Mouse (Mus musculus) neural tube, embryonic 12.5 days (tissue): ENCODE data around the gene Dgke. TPM values are rescaled to one million over a fixed set of nuclear protein-coding genes. Genes with fewer than 3 reads are reported as not detected.

Experiments used
- ATAC-seq: fragments of 200-750 bp; cut with Nextera tagmentation; 2 replicates; pipeline ENCODE4 v1.8.0; 2017; ENCODE audit warnings: low read depth, mild to moderate bottlenecking, moderate TSS enrichment, moderate library complexity; ENCODE audit not compliant: low FRiP score
- H3K27ac ChIP-seq: fragments of 300-500 bp; sonication (generic); 2 replicates; pipeline ENCODE4 v1.5.1; 2016
- H3K27me3 ChIP-seq: fragments of 300-500 bp; sonication (generic); replicated peaks from 2 replicates; pipeline ENCODE4 v1.6.1; 2016; ENCODE audit warnings: mild to moderate bottlenecking
- H3K36me3 ChIP-seq: fragments of 300-500 bp; sonication (generic); 2 replicates; pipeline ENCODE4 v1.6.1; 2016; ENCODE audit warnings: mild to moderate bottlenecking
- H3K4me1 ChIP-seq: fragments of 300-500 bp; sonication (generic); 2 replicates; pipeline ENCODE4 v1.6.1; 2016
- H3K4me2 ChIP-seq: fragments of 300-500 bp; sonication (generic); replicated peaks from 2 replicates; pipeline ENCODE4 v1.6.1; 2016; ENCODE audit warnings: mild to moderate bottlenecking
- H3K4me3 ChIP-seq: fragments of 300-500 bp; sonication (generic); 2 replicates; pipeline ENCODE4 v1.5.1; 2016
- H3K9ac ChIP-seq: fragments of 300-500 bp; sonication (generic); 2 replicates; pipeline ENCODE4 v1.6.1; 2016; ENCODE audit warnings: mild to moderate bottlenecking
- H3K9me3 ChIP-seq: fragments of 300-500 bp; sonication (generic); 2 replicates; pipeline ENCODE4 v1.6.1; 2016; ENCODE audit warnings: mild to moderate bottlenecking
- WGBS: fragments of 180-500 bp; shearing (Covaris S2); methylation state at CpG from one replicate; pipeline ENCODE4 v1.1.7; 2016; 5-methylcytosine and 5-hydroxymethylcytosine counted together
- polyA plus RNA-seq: library from polyadenylated mRNA; unstranded; fragments of >200 nt; fragmentation: Nextera tagmentation; extraction: Ambion mirVana; gene quantifications from 2 replicates; pipeline ENCODE4 v1.2.1, GENCODE M21; 2016

The Dgke gene
- polyA plus RNA-seq, 1 experiment from 2014 or later: 12.7 TPM

DNA sequence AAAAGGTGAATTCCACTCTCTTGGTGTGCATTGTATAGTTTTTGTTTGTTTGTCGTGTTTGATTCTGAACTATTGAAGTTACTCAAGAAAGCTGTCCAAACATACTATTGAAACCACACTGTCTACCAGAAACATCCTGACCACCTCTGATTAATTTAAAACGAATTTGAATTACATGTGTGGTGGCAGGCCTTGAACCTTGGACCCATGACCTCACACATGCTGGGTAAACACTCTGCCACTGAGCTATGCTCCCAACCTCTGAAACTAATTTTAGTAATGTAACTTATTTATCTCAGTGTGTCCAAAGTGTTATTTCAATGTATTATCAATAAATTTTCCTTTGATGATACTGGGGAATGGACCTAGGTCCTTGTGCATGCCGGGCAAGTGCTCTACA, 59.1 kb downstream of the Dgke start:
- H3K4me3 ChIP-seq: no peak overlapping the region
- H3K27me3 ChIP-seq: no peaks in the 10 kb centered on the region
- H3K4me1 ChIP-seq: no peaks in the 10 kb centered on the region
- no peaks in the 10 kb centered on the region for H3K36me3 ChIP-seq
- ATAC-seq: no peak
- no peak overlapping the region for H3K27ac ChIP-seq
- H3K9me3 ChIP-seq: no peaks in the 10 kb centered on the region
- H3K4me2 ChIP-seq: no peak overlapping the region
- WGBS: 83% methylated on average over 3 of the region's 3 CpGs
- no peak overlapping the region for H3K9ac ChIP-seq

DNA sequence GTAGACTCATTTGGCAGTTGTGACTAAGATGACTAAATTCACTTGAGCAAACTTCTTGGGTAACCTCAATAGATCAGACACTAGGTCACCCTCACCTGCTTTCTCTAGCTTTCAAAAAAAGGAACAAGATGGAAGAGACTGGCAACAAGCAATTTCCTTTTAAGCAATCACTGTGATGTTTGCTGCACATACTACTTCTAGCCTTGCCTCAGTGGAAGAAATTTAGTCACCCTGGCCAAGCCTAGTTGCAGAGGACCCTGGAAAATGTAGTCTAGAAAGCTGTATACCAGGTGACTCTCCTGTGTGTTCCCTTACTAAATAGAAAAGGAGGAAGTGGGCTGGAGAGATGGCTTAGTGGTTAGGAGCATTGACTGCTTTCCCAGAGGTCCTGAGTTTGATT, 60.2 kb downstream of the Dgke start:
- no peak for ATAC-seq
- no peak overlapping the region for H3K9ac ChIP-seq
- no peak overlapping the region for H3K4me2 ChIP-seq
- no peak overlapping the region for H3K4me3 ChIP-seq
- no peaks in the 10 kb centered on the region for H3K36me3 ChIP-seq
- H3K4me1 ChIP-seq: no peaks in the 10 kb centered on the region
- no peaks in the 10 kb centered on the region for H3K9me3 ChIP-seq
- no peak overlapping the region for H3K27ac ChIP-seq
- no peaks in the 10 kb centered on the region for H3K27me3 ChIP-seq

DNA sequence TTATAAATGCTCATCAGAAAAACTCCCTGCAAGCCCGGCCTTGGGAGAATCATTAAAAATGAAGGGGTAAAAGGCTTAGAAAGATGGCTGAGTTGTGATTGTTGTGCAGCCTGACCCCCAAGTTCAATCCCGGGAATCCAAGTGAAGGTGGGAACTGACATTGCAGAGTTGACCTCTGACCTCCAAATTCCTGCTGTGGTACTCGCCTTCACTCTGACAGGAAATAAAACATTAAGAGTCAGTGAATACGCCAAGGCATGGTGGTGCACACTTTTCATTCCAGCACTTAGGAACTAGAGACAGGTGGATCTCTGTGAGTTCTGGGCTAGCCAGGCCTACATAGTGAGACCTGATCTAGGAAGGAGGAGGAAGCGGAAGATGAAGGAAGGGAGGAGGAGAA, 61.2 kb downstream of the Dgke start:
- H3K9me3 ChIP-seq: no peaks in the 10 kb centered on the region

GRCm38 (mm10) chr11:89003726-89004125, 62.9 kb downstream of the Dgke start:
- H3K27me3 ChIP-seq: peaks cover 18% of the 10 kb centered on the region
- no peaks in the 10 kb centered on the region for H3K36me3 ChIP-seq
- 82% methylated on average over 4 of the region's 4 CpGs for WGBS
- H3K9me3 ChIP-seq: no peaks in the 10 kb centered on the region
- H3K4me3 ChIP-seq: no peak overlapping the region
- H3K4me2 ChIP-seq: no peak overlapping the region
- no peak overlapping the region for H3K27ac ChIP-seq
- no peak overlapping the region for H3K9ac ChIP-seq
- peaks cover 8% of the 10 kb centered on the region; the same call in 1 of the 2 replicates for H3K4me1 ChIP-seq
- ATAC-seq: no peak

More for the DNA sequence above, 61.2 kb downstream of the Dgke start:
- H3K4me2 ChIP-seq: no peak overlapping the region
- no peak for ATAC-seq
- no peak overlapping the region for H3K9ac ChIP-seq
- H3K36me3 ChIP-seq: no peaks in the 10 kb centered on the region
- WGBS: 80% methylated on average over 5 of the region's 5 CpGs
- no peak overlapping the region for H3K27ac ChIP-seq
- H3K4me3 ChIP-seq: no peak overlapping the region
- H3K27me3 ChIP-seq: peaks cover under 1% of the 10 kb centered on the region
- H3K4me1 ChIP-seq: no peaks in the 10 kb centered on the region

DNA sequence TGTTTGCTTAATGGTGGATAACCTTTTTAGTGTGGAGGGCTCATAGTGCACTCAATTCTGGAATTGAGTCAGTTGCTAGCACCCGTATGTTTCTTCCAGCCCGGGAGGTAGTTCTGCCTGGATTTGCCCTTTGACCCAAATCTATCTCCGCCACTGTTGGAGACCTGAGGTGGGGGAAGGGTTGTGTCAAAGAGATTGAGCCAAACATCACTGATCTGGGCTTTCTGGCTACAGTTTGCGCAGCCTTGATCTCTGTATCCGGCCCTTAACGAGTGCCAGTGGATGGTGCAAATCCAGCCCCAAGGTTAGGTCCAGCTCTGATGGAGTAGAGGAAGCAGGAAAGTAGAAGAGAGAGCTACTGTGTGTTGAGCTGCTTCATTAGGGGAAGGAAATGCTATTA, 63.6 kb downstream of the Dgke start:
- H3K9me3 ChIP-seq: no peaks in the 10 kb centered on the region
- H3K27ac ChIP-seq: no peak overlapping the region
- H3K4me1 ChIP-seq: peaks cover 8% of the 10 kb centered on the region; the same call in 1 of the 2 replicates
- H3K36me3 ChIP-seq: no peaks in the 10 kb centered on the region
- ATAC-seq: no peak
- WGBS: 68% methylated on average over 6 of the region's 6 CpGs
- H3K9ac ChIP-seq: no peak overlapping the region
- H3K4me2 ChIP-seq: no peak overlapping the region; the same call in 1 of the 2 replicates
- peaks cover 24% of the 10 kb centered on the region for H3K27me3 ChIP-seq
- H3K4me3 ChIP-seq: no peak overlapping the region

GRCm38 (mm10) chr11:89002621-89003020, 64.0 kb downstream of the Dgke start:
- ATAC-seq: no peak

DNA sequence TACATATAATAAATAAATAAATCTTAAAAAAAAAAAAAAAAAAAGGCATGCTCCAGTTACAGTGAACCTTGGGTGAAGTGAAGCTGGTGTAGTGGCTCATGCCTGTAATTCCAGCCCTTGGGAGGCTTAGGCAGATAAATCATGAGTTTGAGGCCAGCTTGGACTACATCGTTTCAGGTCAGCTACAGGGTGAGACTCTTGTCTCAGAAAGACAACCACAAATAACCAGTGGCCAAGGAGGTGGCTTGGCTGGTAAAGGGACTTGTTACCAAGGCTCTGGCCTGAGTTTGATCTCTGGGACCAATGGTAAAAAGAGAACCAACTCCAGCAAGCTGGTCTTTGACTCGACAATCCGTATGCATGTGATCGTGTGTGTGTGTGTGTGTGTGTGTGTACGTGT, 64.6 kb downstream of the Dgke start:
- Histone ChIP-seq H3K9ac (no peak overlapping the region), H3K4me2 (no peak overlapping the region), H3K27me3 (peaks cover 25% of the 10 kb centered on the region), H3K27ac (no peak overlapping the region), H3K4me3 (no peak overlapping the region), H3K4me1 (peaks cover 8% of the 10 kb centered on the region; the same call in 1 of the 2 replicates), H3K9me3 (no peaks in the 10 kb centered on the region), H3K36me3 (no peaks in the 10 kb centered on the region)
- 90% methylated on average over 5 of the region's 5 CpGs for WGBS
- no peak for ATAC-seq

More at GRCm38 (mm10) chr11:89002621-89003020, 64.0 kb downstream of the Dgke start:
- H3K9me3 ChIP-seq: no peaks in the 10 kb centered on the region
- no peaks in the 10 kb centered on the region for H3K36me3 ChIP-seq
- H3K27me3 ChIP-seq: peaks cover 25% of the 10 kb centered on the region
- H3K27ac ChIP-seq: no peak overlapping the region
- H3K4me1 ChIP-seq: peaks cover 8% of the 10 kb centered on the region; the same call in 1 of the 2 replicates
- no peak overlapping the region; the same call in 1 of the 2 replicates for H3K4me2 ChIP-seq
- H3K4me3 ChIP-seq: no peak overlapping the region
- 80% methylated on average over 5 of the region's 5 CpGs for WGBS
- no peak overlapping the region for H3K9ac ChIP-seq

- no peak for ATAC-seq
- Histone ChIP-seq H3K27ac (no peak overlapping the region), H3K4me1 (peaks cover 8% of the 10 kb centered on the region; the same call in 1 of the 2 replicates), H3K9ac (no peak overlapping the region), H3K4me2 (no peak overlapping the region), H3K9me3 (no peaks in the 10 kb centered on the region), H3K36me3 (no peaks in the 10 kb centered on the region), H3K27me3 (peaks cover 25% of the 10 kb centered on the region), H3K4me3 (no peak overlapping the region)
- WGBS: 95% methylated on average over 7 of the region's 7 CpGs
Observed at GRCm38 (mm10) chr11:89001569-89001968, 65.1 kb downstream of the Dgke start.

DNA sequence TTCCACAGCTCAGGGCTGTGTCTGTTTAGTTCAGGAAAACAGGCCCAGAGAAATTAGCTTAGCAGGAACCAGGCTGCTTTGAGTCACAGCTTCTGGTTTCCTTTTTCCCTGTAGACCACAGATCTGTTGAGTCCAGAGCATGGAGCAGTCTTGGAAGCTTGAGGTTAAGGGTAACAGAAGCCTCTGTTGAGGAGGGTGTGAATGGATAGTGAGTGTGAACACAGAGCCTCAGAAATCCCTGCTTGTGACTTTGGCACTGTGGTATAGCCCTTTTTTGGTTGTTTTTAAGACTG, 66.2 kb downstream of the Dgke start:
- Histone ChIP-seq H3K4me1 (peaks cover 8% of the 10 kb centered on the region; the same call in 1 of the 2 replicates), H3K4me3 (no peak overlapping the region), H3K36me3 (no peaks in the 10 kb centered on the region), H3K9ac (no peak overlapping the region), H3K27me3 (peaks cover 25% of the 10 kb centered on the region), H3K27ac (no peak overlapping the region), H3K9me3 (no peaks in the 10 kb centered on the region), H3K4me2 (peak overlapping the region; percentile 61)
- ATAC-seq: no peak

DNA sequence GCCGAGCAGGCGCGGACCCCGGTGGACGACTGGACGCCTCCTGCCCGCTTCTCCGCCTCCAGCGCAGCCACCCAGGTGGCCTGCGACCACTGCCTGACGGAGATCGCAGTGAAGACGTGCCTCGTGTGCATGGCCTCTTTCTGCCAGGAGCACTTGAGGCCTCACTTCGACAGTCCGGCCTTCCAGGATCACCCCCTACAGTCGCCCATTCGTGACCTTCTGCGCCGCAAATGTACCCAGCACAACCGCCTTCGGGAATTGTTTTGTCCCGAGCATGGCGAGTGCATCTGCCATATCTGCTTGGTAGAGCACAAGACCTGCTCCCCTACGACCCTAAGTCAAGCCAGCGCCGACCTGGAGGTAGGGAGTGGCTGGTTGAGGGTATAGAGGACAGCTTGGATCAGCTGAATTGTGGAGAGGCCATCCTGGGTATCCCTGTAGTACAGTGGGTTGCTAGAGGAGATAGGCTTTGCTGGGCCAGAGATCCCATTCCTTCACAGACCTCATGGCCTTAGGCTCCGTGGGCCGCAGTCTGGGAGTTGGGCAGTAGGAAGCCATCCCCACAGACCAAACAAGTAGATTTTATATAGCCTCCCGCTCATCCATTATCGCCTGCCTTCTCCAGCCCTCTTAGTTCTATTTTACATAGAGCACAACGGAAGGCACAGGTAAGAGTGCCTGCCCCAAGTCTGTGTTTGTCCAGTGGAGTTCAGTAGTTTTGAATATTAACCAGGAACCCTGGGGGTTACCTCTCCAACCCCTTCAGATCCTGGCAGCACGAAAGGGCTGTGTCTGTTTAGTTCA, 66.7 kb downstream of the Dgke start:
- ATAC-seq: no peak
- peaks cover 8% of the 10 kb centered on the region; the same call in 1 of the 2 replicates for H3K4me1 ChIP-seq
- peak overlapping the region; percentile 37 for H3K4me3 ChIP-seq
- H3K27me3 ChIP-seq: peaks cover 25% of the 10 kb centered on the region
- H3K27ac ChIP-seq: no peak overlapping the region
- H3K9me3 ChIP-seq: no peaks in the 10 kb centered on the region
- WGBS: 27% methylated on average over 33 of the region's 33 CpGs
- peak overlapping the region; percentile 35; the same call in 1 of the 2 replicates for H3K9ac ChIP-seq
- H3K4me2 ChIP-seq: peak overlapping the region; percentile 61
- H3K36me3 ChIP-seq: no peaks in the 10 kb centered on the region

DNA sequence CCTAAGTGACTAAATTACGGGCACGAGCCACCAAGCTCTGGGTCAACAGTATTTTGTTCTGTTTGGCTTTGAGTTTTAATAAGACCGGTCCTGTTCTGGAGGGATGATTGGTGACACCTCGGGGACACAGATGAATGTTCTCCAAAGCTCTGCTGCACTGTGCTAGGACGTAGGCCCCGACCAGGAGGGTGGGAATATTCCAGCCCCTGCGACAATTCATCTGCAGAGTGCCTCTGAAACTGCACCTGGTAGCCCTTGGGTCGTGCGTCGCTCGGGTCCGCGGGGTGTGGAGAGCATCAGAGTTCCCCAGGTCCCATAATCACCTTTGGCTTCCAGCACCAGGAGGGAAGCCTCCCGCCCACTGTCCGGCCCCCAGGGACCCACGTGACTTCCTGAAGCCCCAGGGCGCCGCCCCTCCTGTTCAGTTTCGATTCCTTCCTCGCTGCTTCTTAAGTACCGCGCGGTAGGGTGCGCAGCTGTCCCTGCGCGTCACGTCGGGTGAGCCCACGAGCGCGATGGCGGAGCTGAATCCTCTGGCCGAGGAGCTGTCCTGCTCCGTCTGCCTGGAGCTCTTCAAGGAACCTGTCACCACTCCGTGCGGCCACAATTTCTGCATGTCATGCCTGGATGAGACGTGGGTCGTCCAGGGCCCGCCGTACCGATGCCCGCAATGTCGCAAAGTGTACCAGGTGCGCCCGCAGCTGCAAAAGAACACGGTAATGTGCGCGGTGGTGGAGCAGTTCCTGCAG, 67.5 kb downstream of the Dgke start, which contains the start of gene Trim25:
Gene Trim25, plus strand, starts transcription at position 403 of the 749 bp plus-strand sequence.
- peak; percentile 50 for ATAC-seq
- H3K9me3 ChIP-seq: no peaks in the 10 kb centered on the region
- no peaks in the 10 kb centered on the region for H3K36me3 ChIP-seq
- peak within 1 kb of the TSS; percentile 61 for H3K4me2 ChIP-seq
- H3K4me3 ChIP-seq: peak within 1 kb of the TSS; percentile 37
- H3K4me1 ChIP-seq: peaks cover 8% of the 10 kb centered on the region; the same call in 1 of the 2 replicates
- WGBS: 2% methylated on average over 48 of the region's 48 CpGs
- H3K27me3 ChIP-seq: peaks cover 25% of the 10 kb centered on the region
- no peak within 1 kb of the TSS for H3K27ac ChIP-seq
- peak within 1 kb of the TSS; percentile 35 for H3K9ac ChIP-seq

- Histone ChIP-seq H3K27me3 (peaks cover 25% of the 10 kb centered on the region), H3K9me3 (no peaks in the 10 kb centered on the region), H3K4me2 (no peak overlapping the region), H3K4me3 (no peak overlapping the region), H3K4me1 (peaks cover 8% of the 10 kb centered on the region; the same call in 1 of the 2 replicates), H3K36me3 (no peaks in the 10 kb centered on the region), H3K27ac (no peak overlapping the region), H3K9ac (no peak overlapping the region)
- no peak for ATAC-seq
- 14% methylated on average over 3 of the region's 3 CpGs for WGBS
Observed at GRCm38 (mm10) chr11:88998406-88998805, 68.2 kb downstream of the Dgke start.
